Mouse (Mus musculus): ENCODE results near the gene Rfx4. TPM values are rescaled to one million over a fixed set of nuclear protein-coding genes. Genes with fewer than 3 reads are reported as not detected.

The Rfx4 gene
- polyA plus RNA-seq, 1 experiment, result not detected

DNA sequence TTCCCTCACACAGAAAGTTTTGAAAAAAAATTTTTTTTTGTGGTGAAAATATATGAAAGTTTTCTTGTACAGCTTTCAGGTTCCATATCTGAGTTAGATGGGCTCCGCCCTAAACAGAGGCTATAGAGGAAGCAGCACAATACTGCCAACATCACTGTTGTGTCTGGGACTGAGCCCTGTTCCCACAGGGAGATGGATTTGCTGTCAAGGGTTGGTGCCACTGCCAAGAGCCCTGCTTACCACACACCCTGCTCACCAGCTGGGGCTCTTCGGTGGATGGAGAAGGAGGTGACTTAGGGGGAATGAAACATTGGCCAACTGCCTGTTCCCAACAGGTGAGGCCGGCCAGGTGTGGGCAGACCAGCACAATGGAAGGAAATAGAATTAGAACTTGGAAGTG is 35.3 kb downstream of the Rfx4 start:
- Histone ChIP-seq H3K36me3 (ENCODE audit: control insufficient read depth, insufficient read depth) (no peaks in the 10 kb centered on the region), H3ac (ENCODE audit: control insufficient read depth, insufficient read length, low read depth) (no peak overlapping the region), H3K79me2 (ENCODE audit: control insufficient read depth, insufficient read depth) (no peaks in the 10 kb centered on the region), H3K79me3 (ENCODE audit: low read depth) (no peaks in the 10 kb centered on the region), H3K27me3 (ENCODE audit: control insufficient read depth, insufficient read depth, insufficient read length) (peaks cover 6% of the 10 kb centered on the region), H3K4me3 (ENCODE audit: insufficient read depth, poor library complexity, severe bottlenecking) (no peak overlapping the region)
- TF ChIP-seq CEBPB (IDR thresholded peaks at IDR 0.05; ENCODE audit: low read depth) (no peak), MAX (IDR thresholded peaks at IDR 0.05) (no peak), MYOG (IDR thresholded peaks at IDR 0.05; ENCODE audit: control insufficient read depth, extremely low read depth, insufficient read length) (no peak), CTCF (IDR thresholded peaks at IDR 0.05; ENCODE audit: control insufficient read depth, insufficient read depth, insufficient read length) (no peak), USF1 (IDR thresholded peaks at IDR 0.05; ENCODE audit: low read depth) (no peak), FOSL1 (IDR thresholded peaks at IDR 0.05; ENCODE audit: insufficient read depth, low read length, poor library complexity, severe bottlenecking) (no peak), MYOD1 (IDR thresholded peaks at IDR 0.05; ENCODE audit: control insufficient read depth, insufficient read length, low read depth) (no peak)

DNA sequence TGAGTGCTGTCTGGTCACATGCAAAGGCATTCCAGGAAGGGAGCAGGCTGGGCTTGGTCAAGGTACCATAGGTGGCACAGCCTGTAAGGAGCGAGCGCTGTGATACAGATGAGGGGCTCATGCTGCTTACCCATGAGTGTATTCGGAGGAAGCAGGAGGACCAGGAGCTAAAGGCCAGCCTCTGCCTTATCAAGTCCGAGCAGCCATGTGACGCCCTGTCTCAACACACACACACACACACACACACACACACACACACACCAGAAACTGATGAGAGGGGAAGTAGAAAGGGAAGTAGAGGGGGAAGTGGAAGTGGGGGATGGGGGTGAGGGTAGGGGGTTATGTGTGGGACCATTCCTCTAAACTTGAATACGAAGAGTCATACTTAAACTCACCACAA is 45.7 kb downstream of the Rfx4 start:
- Histone ChIP-seq H3K36me3 (ENCODE audit: control insufficient read depth, insufficient read depth) (no peaks in the 10 kb centered on the region), H3K79me3 (ENCODE audit: low read depth) (no peaks in the 10 kb centered on the region), H3ac (ENCODE audit: control insufficient read depth, insufficient read length, low read depth) (no peak overlapping the region), H3K27me3 (ENCODE audit: control insufficient read depth, insufficient read depth, insufficient read length) (peaks cover 15% of the 10 kb centered on the region), H3K4me3 (ENCODE audit: insufficient read depth, poor library complexity, severe bottlenecking) (no peak overlapping the region), H3K79me2 (ENCODE audit: control insufficient read depth, insufficient read depth) (no peaks in the 10 kb centered on the region)
- TF ChIP-seq CTCF (IDR thresholded peaks at IDR 0.05; ENCODE audit: control insufficient read depth, insufficient read depth, insufficient read length), result no peak
- no peak for TF ChIP-seq CEBPB (IDR thresholded peaks at IDR 0.05; ENCODE audit: low read depth)
- no peak for TF ChIP-seq FOSL1 (IDR thresholded peaks at IDR 0.05; ENCODE audit: insufficient read depth, low read length, poor library complexity, severe bottlenecking)
- TF ChIP-seq MAX (IDR thresholded peaks at IDR 0.05), result no peak
- no peak for TF ChIP-seq MYOG (IDR thresholded peaks at IDR 0.05; ENCODE audit: control insufficient read depth, extremely low read depth, insufficient read length)
- TF ChIP-seq USF1 (IDR thresholded peaks at IDR 0.05; ENCODE audit: low read depth), result no peak

DNA sequence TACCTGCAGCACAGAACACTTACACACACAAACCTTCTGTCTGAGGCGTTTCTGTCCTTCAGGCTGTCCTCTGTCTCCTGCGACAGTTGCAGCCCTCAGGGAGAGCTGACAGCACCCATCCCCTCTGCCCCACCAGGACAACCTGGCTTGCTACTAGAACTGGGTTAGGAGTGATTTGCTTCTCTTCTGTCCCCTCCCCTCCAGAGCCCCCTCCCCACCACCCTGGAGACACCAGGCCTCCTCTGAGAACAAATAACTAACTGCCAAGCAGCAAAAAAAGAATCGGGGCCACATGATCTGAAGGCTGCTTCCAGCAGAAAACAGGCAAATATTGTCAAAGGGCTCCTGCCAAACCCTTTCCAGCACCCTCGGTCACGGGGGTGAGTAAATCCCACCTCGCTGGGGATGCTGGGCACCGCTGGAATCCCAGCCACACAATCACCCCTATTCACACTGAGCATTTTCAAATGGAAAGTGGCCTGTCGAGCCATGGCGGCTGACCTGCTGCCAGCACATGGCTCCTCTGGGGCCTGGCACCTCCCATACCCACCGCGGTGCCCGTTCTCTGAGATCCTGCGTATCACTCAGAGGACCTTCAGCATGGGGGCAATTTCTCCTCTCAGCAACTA is 47.5 kb downstream of the Rfx4 start:
- no peak overlapping the region for H3K4me3 ChIP-seq (ENCODE audit: insufficient read depth, poor library complexity, severe bottlenecking)
- no peaks in the 10 kb centered on the region for H3K79me3 ChIP-seq (ENCODE audit: low read depth)
- no peak overlapping the region for H3ac ChIP-seq (ENCODE audit: control insufficient read depth, insufficient read length, low read depth)
- no peaks in the 10 kb centered on the region for H3K79me2 ChIP-seq (ENCODE audit: control insufficient read depth, insufficient read depth)
- no peak for TF ChIP-seq MYOD1 (IDR thresholded peaks at IDR 0.05; ENCODE audit: control insufficient read depth, insufficient read length, low read depth)
- no peak for TF ChIP-seq MAX (IDR thresholded peaks at IDR 0.05)
- TF ChIP-seq CEBPB (IDR thresholded peaks at IDR 0.05; ENCODE audit: low read depth), result no peak
- TF ChIP-seq USF1 (IDR thresholded peaks at IDR 0.05; ENCODE audit: low read depth), result no peak
- no peak for TF ChIP-seq CTCF (IDR thresholded peaks at IDR 0.05; ENCODE audit: control insufficient read depth, insufficient read depth, insufficient read length)
- TF ChIP-seq FOSL1 (IDR thresholded peaks at IDR 0.05; ENCODE audit: insufficient read depth, low read length, poor library complexity, severe bottlenecking), result no peak
- no peak for TF ChIP-seq MYOG (IDR thresholded peaks at IDR 0.05; ENCODE audit: control insufficient read depth, extremely low read depth, insufficient read length)
- H3K36me3 ChIP-seq (ENCODE audit: control insufficient read depth, insufficient read depth), result no peaks in the 10 kb centered on the region
- peaks cover 15% of the 10 kb centered on the region for H3K27me3 ChIP-seq (ENCODE audit: control insufficient read depth, insufficient read depth, insufficient read length)

DNA sequence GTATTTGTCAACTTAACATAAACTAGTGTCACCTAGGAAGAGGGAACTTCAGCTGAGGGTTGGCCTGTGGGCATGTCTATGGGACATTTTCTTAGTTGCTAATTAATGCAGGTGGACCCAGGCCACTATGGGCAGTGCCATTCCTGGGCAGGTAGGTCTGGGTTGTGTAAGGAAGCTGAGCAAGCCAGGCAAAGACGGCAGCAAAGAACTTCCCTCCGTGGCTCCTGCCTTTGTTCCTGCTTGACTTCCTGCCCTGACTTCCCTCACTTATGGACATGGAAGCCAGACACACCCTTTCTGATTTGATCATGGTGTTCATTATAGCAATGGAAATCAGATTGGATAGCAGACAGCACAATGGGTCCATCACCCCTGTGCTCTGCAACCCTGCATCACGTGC is 49.7 kb downstream of the Rfx4 start:
- Histone ChIP-seq H3K4me3 (ENCODE audit: insufficient read depth, poor library complexity, severe bottlenecking) (no peak overlapping the region), H3K27me3 (ENCODE audit: control insufficient read depth, insufficient read depth, insufficient read length) (peaks cover 5% of the 10 kb centered on the region), H3K79me2 (ENCODE audit: control insufficient read depth, insufficient read depth) (no peaks in the 10 kb centered on the region), H3K79me3 (ENCODE audit: low read depth) (no peaks in the 10 kb centered on the region), H3ac (ENCODE audit: control insufficient read depth, insufficient read length, low read depth) (no peak overlapping the region), H3K36me3 (ENCODE audit: control insufficient read depth, insufficient read depth) (no peaks in the 10 kb centered on the region)
- TF ChIP-seq CTCF (IDR thresholded peaks at IDR 0.05; ENCODE audit: control insufficient read depth, insufficient read depth, insufficient read length), result no peak
- no peak for TF ChIP-seq CEBPB (IDR thresholded peaks at IDR 0.05; ENCODE audit: low read depth)
- no peak for TF ChIP-seq MAX (IDR thresholded peaks at IDR 0.05)
- TF ChIP-seq MYOG (IDR thresholded peaks at IDR 0.05; ENCODE audit: control insufficient read depth, extremely low read depth, insufficient read length), result no peak
- TF ChIP-seq USF1 (IDR thresholded peaks at IDR 0.05; ENCODE audit: low read depth), result no peak
- no peak for TF ChIP-seq FOSL1 (IDR thresholded peaks at IDR 0.05; ENCODE audit: insufficient read depth, low read length, poor library complexity, severe bottlenecking)
- no peak for TF ChIP-seq MYOD1 (IDR thresholded peaks at IDR 0.05; ENCODE audit: control insufficient read depth, insufficient read length, low read depth)

DNA sequence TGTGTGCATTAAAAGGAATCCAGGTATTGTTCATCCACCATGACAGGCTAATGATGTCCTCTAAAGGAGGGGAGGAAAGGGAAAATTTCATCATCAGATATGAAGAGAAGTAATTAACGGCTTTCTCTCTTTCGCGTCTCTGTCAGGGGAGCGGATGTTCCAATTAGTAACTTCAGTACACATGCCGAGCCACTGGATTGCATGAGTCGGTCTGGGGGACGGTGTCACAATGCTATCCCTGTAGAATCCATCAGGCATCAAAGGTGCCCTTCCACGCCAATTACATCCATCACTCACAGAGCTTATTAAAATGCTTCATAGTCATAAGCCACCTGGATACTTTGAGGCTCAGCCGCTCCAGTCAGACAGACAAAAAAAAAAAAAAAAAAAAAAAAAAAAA is 51.3 kb downstream of the Rfx4 start:
- H3K36me3 ChIP-seq (ENCODE audit: control insufficient read depth, insufficient read depth), result no peaks in the 10 kb centered on the region
- H3K79me2 ChIP-seq (ENCODE audit: control insufficient read depth, insufficient read depth), result no peaks in the 10 kb centered on the region
- TF ChIP-seq MYOD1 (IDR thresholded peaks at IDR 0.05; ENCODE audit: control insufficient read depth, insufficient read length, low read depth), result no peak
- TF ChIP-seq USF1 (IDR thresholded peaks at IDR 0.05; ENCODE audit: low read depth), result no peak
- TF ChIP-seq MAX (IDR thresholded peaks at IDR 0.05), result no peak
- no peak for TF ChIP-seq MYOG (IDR thresholded peaks at IDR 0.05; ENCODE audit: control insufficient read depth, extremely low read depth, insufficient read length)
- no peak for TF ChIP-seq FOSL1 (IDR thresholded peaks at IDR 0.05; ENCODE audit: insufficient read depth, low read length, poor library complexity, severe bottlenecking)
- TF ChIP-seq CEBPB (IDR thresholded peaks at IDR 0.05; ENCODE audit: low read depth), result no peak
- no peak for TF ChIP-seq CTCF (IDR thresholded peaks at IDR 0.05; ENCODE audit: control insufficient read depth, insufficient read depth, insufficient read length)
- H3K4me3 ChIP-seq (ENCODE audit: insufficient read depth, poor library complexity, severe bottlenecking), result no peak overlapping the region
- H3K27me3 ChIP-seq (ENCODE audit: control insufficient read depth, insufficient read depth, insufficient read length), result no peaks in the 10 kb centered on the region
- no peak overlapping the region for H3ac ChIP-seq (ENCODE audit: control insufficient read depth, insufficient read length, low read depth)
- no peaks in the 10 kb centered on the region for H3K79me3 ChIP-seq (ENCODE audit: low read depth)

All from C2C12 (cell line).